Mouse (Mus musculus) limb, embryonic 10.5 days (tissue): Measurements from ENCODE around the gene Klhl12. TPM values are rescaled to one million over a fixed set of nuclear protein-coding genes. Genes with fewer than 3 reads are reported as not detected.
"Not testable (repeated sequence)": the region's sequence is repeated elsewhere in the genome, so short reads cannot be mapped to it uniquely, and the experiment has no call there.

Source experiments
- DNase-seq: peaks from one replicate; pipeline ENCODE4 v3.0.0-alpha.2; 2017; ENCODE audit warnings: low spot score
- H3K27ac ChIP-seq: fragments of 300-500 bp; sonication (generic); 2 replicates; pipeline ENCODE4 v1.5.1; 2016; ENCODE audit warnings: mild to moderate bottlenecking
- H3K27me3 ChIP-seq: fragments of 300-500 bp; sonication (generic); 2 replicates; pipeline ENCODE4 v1.6.1; 2016; ENCODE audit warnings: low read depth, mild to moderate bottlenecking; ENCODE audit not compliant: poor library complexity, severe bottlenecking
- H3K36me3 ChIP-seq: fragments of 300-500 bp; sonication (generic); 2 replicates; pipeline ENCODE4 v1.6.1; 2016; ENCODE audit warnings: mild to moderate bottlenecking, moderate library complexity
- H3K4me1 ChIP-seq: fragments of 300-500 bp; sonication (generic); 2 replicates; pipeline ENCODE4 v1.6.1; 2016
- H3K4me3 ChIP-seq: fragments of 300-500 bp; sonication (generic); 2 replicates; pipeline ENCODE4 v1.5.1; 2016; ENCODE audit warnings: mild to moderate bottlenecking, moderate library complexity
- H3K9me3 ChIP-seq: fragments of 300-500 bp; sonication (generic); replicated peaks from 2 replicates; pipeline ENCODE4 v1.6.1; 2016; ENCODE audit warnings: mild to moderate bottlenecking
- WGBS: fragments of 180-500 bp; shearing (Covaris S2); methylation state at CpG from one replicate; pipeline ENCODE4 v1.1.7; 2016; 5-methylcytosine and 5-hydroxymethylcytosine counted together
- polyA plus RNA-seq: library from polyadenylated mRNA; unstranded; fragments of >200 nt; fragmentation: Nextera tagmentation; extraction: Ambion mirVana; gene quantifications from 2 replicates; pipeline ENCODE4 v1.2.1, GENCODE M21; 2016

The Klhl12 gene
- polyA plus RNA-seq, 1 experiment from 2014 or later = 43.7 TPM

DNA sequence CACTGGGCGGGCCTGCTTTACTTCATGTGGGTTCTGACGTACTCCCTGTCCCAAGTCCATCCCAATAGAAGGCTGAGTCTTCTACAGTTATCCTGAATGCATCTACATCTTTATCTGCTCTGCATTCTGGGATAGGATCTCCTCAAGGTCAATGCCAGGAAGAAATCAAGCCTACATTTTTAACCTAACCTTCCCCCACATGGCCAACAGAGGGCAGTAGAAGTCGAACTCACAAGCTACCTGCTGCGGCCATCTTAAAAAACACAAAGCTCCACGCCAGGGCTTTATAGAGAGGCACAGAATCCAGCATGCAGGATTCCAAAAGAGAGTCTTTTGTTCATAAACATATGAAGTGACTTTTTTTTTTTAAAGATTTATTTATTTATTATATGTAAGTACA, 69.1 kb downstream of the Klhl12 start:
- no peak overlapping the region for H3K27ac ChIP-seq
- H3K36me3 ChIP-seq = no peaks in the 10 kb centered on the region
- no peak overlapping the region for H3K4me3 ChIP-seq
- WGBS = 76% methylated on average over 5 of the region's 5 CpGs
- H3K27me3 ChIP-seq = no peaks in the 10 kb centered on the region
- no peaks in the 10 kb centered on the region for H3K4me1 ChIP-seq
- DNase-seq = no peak
- no peaks in the 10 kb centered on the region for H3K9me3 ChIP-seq

DNA sequence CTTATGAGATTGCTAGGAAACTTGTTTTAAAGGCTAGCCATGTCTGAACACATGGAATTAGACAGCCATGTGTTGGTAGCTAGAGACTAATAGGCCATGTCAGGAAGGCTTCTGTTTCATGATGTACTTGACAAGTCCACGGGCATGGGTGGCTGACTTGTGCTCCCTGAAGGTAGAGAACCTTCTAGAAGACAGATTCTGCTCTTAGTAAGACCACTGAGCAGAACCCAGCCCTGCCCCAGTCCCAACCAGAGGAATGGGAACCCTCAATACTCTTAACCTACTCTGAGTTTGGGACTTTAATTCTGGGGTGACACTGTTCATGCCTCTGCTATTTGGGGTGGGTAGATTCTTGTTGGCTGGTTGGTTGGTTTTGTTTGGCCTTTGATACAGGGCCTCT, 69.7 kb downstream of the Klhl12 start:
- Histone ChIP-seq H3K4me1 (no peaks in the 10 kb centered on the region), H3K27me3 (no peaks in the 10 kb centered on the region), H3K27ac (no peak overlapping the region), H3K4me3 (no peak overlapping the region), H3K36me3 (no peaks in the 10 kb centered on the region), H3K9me3 (no peaks in the 10 kb centered on the region)
- 90% methylated on average over 1 of the region's 1 CpGs for WGBS
- no peak for DNase-seq

DNA sequence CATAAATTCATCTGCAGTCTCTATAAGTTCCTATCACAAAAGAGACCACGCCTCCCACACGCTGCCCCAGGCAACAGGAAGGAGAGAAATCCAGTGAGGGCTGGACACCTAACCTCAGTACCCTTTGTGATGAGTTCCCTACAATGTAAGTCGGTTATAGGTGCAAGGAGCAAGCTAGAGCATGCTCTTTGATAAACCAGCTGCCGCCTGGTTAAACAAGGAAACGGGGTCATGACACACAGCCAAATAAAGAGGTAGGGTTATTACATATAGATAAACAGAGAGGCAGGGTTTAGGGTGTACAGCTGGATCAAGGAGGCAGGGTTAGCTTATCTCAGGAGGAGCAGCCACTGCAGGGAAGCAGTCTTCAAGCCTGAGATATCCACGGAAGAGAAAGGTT, 71.4 kb downstream of the Klhl12 start:
- no peaks in the 10 kb centered on the region for H3K4me1 ChIP-seq
- H3K27me3 ChIP-seq = no peaks in the 10 kb centered on the region
- H3K9me3 ChIP-seq = no peaks in the 10 kb centered on the region
- no peak overlapping the region for H3K4me3 ChIP-seq
- H3K36me3 ChIP-seq = no peaks in the 10 kb centered on the region
- H3K27ac ChIP-seq = no peak overlapping the region
- 86% methylated on average over 6 of the region's 6 CpGs for whole genome bisulfite sequencing
- no peak for DNase-seq

DNA sequence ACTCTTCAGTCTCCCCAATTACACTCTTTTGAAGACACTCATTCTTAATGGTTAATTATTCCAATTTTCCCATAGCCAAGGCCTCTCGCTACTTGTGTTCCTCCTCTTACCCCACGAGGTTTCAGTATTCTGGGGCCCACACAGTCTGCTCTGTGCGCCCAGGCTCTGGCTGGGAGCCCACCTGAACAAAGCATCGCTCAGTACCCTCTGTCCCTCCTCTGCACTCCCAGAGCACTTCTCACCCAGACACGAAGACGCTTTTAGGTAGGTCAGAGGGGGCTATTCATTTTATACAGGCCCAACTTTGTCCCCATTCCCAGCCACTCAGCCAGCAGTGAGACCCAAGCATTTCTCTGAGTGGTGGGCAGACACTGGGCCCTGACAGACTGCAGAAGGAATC, 75.3 kb downstream of the Klhl12 start:
- Histone ChIP-seq H3K4me3 (no peak overlapping the region), H3K27me3 (no peaks in the 10 kb centered on the region), H3K27ac (no peak overlapping the region), H3K9me3 (no peaks in the 10 kb centered on the region), H3K36me3 (no peaks in the 10 kb centered on the region), H3K4me1 (no peaks in the 10 kb centered on the region)
- 87% methylated on average over 6 of the region's 6 CpGs for WGBS
- no peak for DNase-seq

DNA sequence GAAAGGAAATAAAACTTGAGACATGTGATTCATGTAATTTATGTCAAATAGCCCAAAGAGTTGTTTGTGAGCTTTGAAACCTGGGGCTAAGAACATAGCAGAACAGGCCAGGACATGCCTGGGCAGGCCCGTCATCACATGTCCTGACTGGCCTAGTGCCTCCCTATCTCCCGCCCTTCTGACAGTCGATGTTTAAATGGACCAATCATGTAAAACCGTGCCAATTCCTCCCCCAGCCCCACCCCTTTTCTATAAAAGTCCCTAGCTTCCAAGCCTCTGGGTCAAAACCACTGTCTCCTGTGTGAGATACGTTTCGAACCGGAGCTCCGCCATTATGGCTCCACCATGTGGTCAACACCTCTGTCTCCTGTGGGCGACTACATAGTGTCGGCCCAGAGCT, 78.4 kb downstream of the Klhl12 start:
- not testable (repeated sequence) for H3K4me3 ChIP-seq, H3K27me3 ChIP-seq, H3K9me3 ChIP-seq, DNase-seq, H3K36me3 ChIP-seq, H3K27ac ChIP-seq, H3K4me1 ChIP-seq
- 93% methylated on average over 10 of the region's 10 CpGs for WGBS

DNA sequence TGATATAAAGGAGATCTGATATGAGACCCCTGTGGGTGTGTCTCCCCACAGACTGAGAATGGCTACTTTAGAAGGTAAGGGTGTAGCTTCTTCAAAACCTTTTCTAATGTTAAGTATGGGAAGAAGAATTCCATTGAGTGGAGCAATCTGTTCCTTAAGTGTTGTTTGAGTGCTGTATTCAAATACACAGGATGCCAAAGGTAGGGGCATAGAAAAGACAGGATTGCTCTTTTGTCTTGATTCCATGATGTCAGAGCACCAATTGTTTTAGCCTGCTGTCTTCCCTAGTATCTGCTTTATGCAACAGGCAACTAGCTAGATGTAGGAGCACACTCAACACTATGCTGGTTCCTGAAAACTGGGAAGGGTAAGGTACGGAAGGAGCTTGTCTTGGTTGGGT, 79.7 kb downstream of the Klhl12 start:
- no peaks in the 10 kb centered on the region for H3K4me1 ChIP-seq
- DNase-seq = no peak
- H3K27ac ChIP-seq = no peak overlapping the region
- H3K36me3 ChIP-seq = no peaks in the 10 kb centered on the region
- no peaks in the 10 kb centered on the region for H3K9me3 ChIP-seq
- 98% methylated on average over 1 of the region's 1 CpGs for WGBS
- H3K27me3 ChIP-seq = no peaks in the 10 kb centered on the region
- no peak overlapping the region for H3K4me3 ChIP-seq

DNA sequence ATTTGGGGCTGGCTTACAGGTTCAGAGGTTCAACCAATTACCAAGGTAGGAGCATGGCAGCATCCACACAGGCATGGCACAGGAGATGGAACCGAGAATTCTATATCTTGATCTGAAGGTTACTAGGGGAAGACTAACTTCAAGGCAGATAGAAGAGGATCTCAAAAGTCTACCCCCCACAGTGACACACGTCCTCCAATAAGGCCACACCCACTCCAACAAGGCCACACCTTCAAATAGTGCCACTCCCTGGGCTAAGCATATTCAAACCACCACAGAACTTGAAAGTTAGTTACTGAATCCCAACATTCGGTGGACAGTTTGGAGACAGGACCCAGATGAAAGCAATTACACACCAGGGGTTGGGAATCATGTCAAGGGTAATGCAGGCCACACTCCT, 80.2 kb downstream of the Klhl12 start:
- H3K4me1 ChIP-seq = no peaks in the 10 kb centered on the region
- H3K4me3 ChIP-seq = no peak overlapping the region
- WGBS = 86% methylated on average over 3 of the region's 3 CpGs
- no peak overlapping the region for H3K27ac ChIP-seq
- no peaks in the 10 kb centered on the region for H3K9me3 ChIP-seq
- DNase-seq = no peak
- no peaks in the 10 kb centered on the region for H3K27me3 ChIP-seq
- no peaks in the 10 kb centered on the region for H3K36me3 ChIP-seq

DNA sequence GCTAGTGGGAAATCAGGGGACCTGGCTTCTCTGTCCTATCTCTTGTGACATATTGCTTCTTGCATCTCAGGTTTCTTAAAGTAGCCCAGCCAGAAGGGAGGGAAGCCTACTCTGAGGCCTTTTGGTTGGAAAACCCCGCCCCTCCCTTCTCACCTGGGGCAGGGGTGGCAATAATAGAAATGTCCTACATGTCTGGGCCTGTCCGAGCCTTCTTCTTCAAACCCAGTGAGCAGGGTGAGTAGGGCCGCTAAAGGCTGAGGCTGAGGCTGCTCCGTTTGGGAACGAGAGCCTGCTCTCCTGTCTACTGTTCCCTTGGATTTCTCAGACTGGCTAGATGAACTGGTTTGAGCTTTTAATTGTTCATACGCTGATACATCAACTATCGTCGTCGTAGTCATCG, 85.3 kb downstream of the Klhl12 start:
- DNase-seq = no peak
- H3K27me3 ChIP-seq = no peaks in the 10 kb centered on the region
- H3K4me1 ChIP-seq = no peaks in the 10 kb centered on the region
- no peaks in the 10 kb centered on the region for H3K9me3 ChIP-seq
- no peak overlapping the region for H3K4me3 ChIP-seq
- H3K36me3 ChIP-seq = no peaks in the 10 kb centered on the region
- WGBS = 84% methylated on average over 10 of the region's 10 CpGs
- H3K27ac ChIP-seq = no peak overlapping the region

Other genes with a start within 250 kb of the Klhl12 start
- gene Adora1, start 220.1 kb upstream of the Klhl12 start, polyA plus RNA-seq = 0.06 and 0.69 TPM in 2 replicates
- 2.0 and 16.0 TPM in 2 replicates for gene Myog, start 165.5 kb upstream of the Klhl12 start, polyA plus RNA-seq
- 1.8 and 2.3 TPM in 2 replicates for gene Ppfia4, start 122.6 kb upstream of the Klhl12 start, polyA plus RNA-seq
- 118 TPM in 2 replicates for gene Tmem183a, start 93.6 kb upstream of the Klhl12 start, polyA plus RNA-seq
- not detected in 2 replicates for gene 4933406M09Rik, start 69.6 kb upstream of the Klhl12 start, polyA plus RNA-seq
- gene Cyb5r1, start 50.0 kb upstream of the Klhl12 start, polyA plus RNA-seq = 41.6 and 44.4 TPM in 2 replicates
- 79.8 and 85.0 TPM in 2 replicates for gene Adipor1, start 40.2 kb upstream of the Klhl12 start, polyA plus RNA-seq
- 36.6 and 38.2 TPM in 2 replicates for gene Rabif, start 39.1 kb downstream of the Klhl12 start, polyA plus RNA-seq
- not detected in 2 replicates for gene Mgat4e, start 94.2 kb downstream of the Klhl12 start, polyA plus RNA-seq
- gene Kdm5b, start 104.6 kb downstream of the Klhl12 start, polyA plus RNA-seq = 67.1 and 81.9 TPM in 2 replicates
- 0.04 and 0.06 TPM in 2 replicates for gene Syt2, start 191.1 kb downstream of the Klhl12 start, polyA plus RNA-seq